Mouse (Mus musculus): ENCODE results near the gene Dhrs7b. TPM values are rescaled to one million over a fixed set of nuclear protein-coding genes. Genes with fewer than 3 reads are reported as not detected.
"Not testable (repeated sequence)": the region's sequence is repeated elsewhere in the genome, so short reads cannot be mapped to it uniquely, and the experiment has no call there.

Gene Dhrs7b
- polyA plus RNA-seq, 1 experiment from 2014 or later, result 42.7 TPM

DNA sequence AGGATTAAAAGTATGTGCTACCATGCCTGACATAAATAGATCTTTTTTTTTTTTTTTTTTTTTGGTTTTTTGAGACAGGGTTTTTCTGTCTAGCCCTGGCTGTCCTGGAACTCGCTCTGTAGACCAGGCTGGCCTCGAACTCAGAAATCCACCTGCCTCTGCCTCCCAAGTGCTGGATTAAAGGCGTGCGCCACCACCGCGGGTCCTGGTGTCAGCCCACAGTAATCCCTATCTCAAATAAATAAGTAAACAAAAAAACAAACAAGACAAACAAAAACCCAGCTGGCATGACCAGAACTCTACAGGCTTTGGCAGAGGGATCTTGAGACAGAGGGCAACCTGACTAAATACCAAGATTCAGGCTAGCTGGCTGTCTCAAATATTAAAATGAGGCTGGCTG, 18.8 kb upstream of the Dhrs7b start, which contains the start of gene Shmt1:
Gene Shmt1, minus strand, starts transcription at position 101 of the 400 bp plus-strand sequence.
- peak within 1 kb of the TSS; percentile 64 for H3K4me2 ChIP-seq
- ATAC-seq (ENCODE audit: insufficient read depth, low FRiP score, low read depth), result not testable (repeated sequence)

GRCm38 (mm10) chr11:60816398-60816797, 14.0 kb upstream of the Dhrs7b start:
- WGBS, result 65% methylated on average over 5 of the region's 5 CpGs
- H3K9me3 ChIP-seq, result no peaks in the 10 kb centered on the region
- H3K4me1 ChIP-seq, result no peaks in the 10 kb centered on the region
- no peak overlapping the region for H3K4me2 ChIP-seq
- no peak overlapping the region for H3K27ac ChIP-seq
- no peaks in the 10 kb centered on the region for H3K36me3 ChIP-seq
- no peak overlapping the region for H3K9ac ChIP-seq
- H3K4me3 ChIP-seq (replicated peaks), result no peak overlapping the region
- no peak for ATAC-seq (ENCODE audit: insufficient read depth, low FRiP score, low read depth)
- no peaks in the 10 kb centered on the region for H3K27me3 ChIP-seq (replicated peaks)

More for the DNA sequence above, 18.8 kb upstream of the Dhrs7b start, which contains the start of gene Shmt1:
- H3K9ac ChIP-seq, result 0 out of 2 replicates have a peak within 1 kb of the TSS, but pooled peaks have one; percentile 19
- peak within 1 kb of the TSS; percentile 46 for H3K4me3 ChIP-seq (replicated peaks)
- H3K9me3 ChIP-seq; H3K27me3 ChIP-seq (replicated peaks); H3K36me3 ChIP-seq: not testable (repeated sequence)
- H3K4me1 ChIP-seq, result peaks cover 15% of the 10 kb centered on the region
- peak within 1 kb of the TSS; percentile 33 for H3K27ac ChIP-seq
- WGBS, result 26% methylated on average over 6 of the region's 6 CpGs

GRCm38 (mm10) chr11:60823771-60824170, 6.7 kb upstream of the Dhrs7b start:
- H3K36me3 ChIP-seq, result no peaks in the 10 kb centered on the region
- H3K27me3 ChIP-seq (replicated peaks), result no peaks in the 10 kb centered on the region
- no peak overlapping the region for H3K9ac ChIP-seq
- no peaks in the 10 kb centered on the region for H3K9me3 ChIP-seq
- no peak overlapping the region for H3K4me3 ChIP-seq (replicated peaks)
- H3K4me2 ChIP-seq, result no peak overlapping the region
- 72% methylated on average over 2 of the region's 2 CpGs for WGBS
- H3K4me1 ChIP-seq, result no peaks in the 10 kb centered on the region
- H3K27ac ChIP-seq, result no peak overlapping the region
- ATAC-seq (ENCODE audit: insufficient read depth, low FRiP score, low read depth), result no peak

GRCm38 (mm10) chr11:60825191-60825590, 5.2 kb upstream of the Dhrs7b start:
- peak; percentile 89 for ATAC-seq (ENCODE audit: insufficient read depth, low FRiP score, low read depth)
- H3K27ac ChIP-seq, result peak overlapping the region; percentile 59
- 46% methylated on average over 3 of the region's 3 CpGs for WGBS

GRCm38 (mm10) chr11:60826700-60827099, 3.7 kb upstream of the Dhrs7b start:
- Histone ChIP-seq H3K9me3 (no peaks in the 10 kb centered on the region), H3K4me3 (replicated peaks) (no peak overlapping the region), H3K4me2 (no peak overlapping the region), H3K9ac (no peak overlapping the region), H3K27me3 (replicated peaks) (no peaks in the 10 kb centered on the region), H3K36me3 (no peaks in the 10 kb centered on the region), H3K4me1 (peaks cover 6% of the 10 kb centered on the region; the same call in 1 of the 2 replicates), H3K27ac (no peak overlapping the region)
- no peak for ATAC-seq (ENCODE audit: insufficient read depth, low FRiP score, low read depth)
- WGBS, result 65% methylated on average over 1 of the region's 1 CpGs

More at GRCm38 (mm10) chr11:60825191-60825590, 5.2 kb upstream of the Dhrs7b start:
- H3K4me3 ChIP-seq (replicated peaks), result no peak overlapping the region
- H3K4me2 ChIP-seq, result no peak overlapping the region
- no peaks in the 10 kb centered on the region for H3K36me3 ChIP-seq
- H3K27me3 ChIP-seq (replicated peaks), result no peaks in the 10 kb centered on the region
- no peaks in the 10 kb centered on the region for H3K9me3 ChIP-seq
- H3K4me1 ChIP-seq, result no peaks in the 10 kb centered on the region
- H3K9ac ChIP-seq, result 0 out of 2 replicates have a peak overlapping the region, but pooled peaks have one; percentile 9

GRCm38 (mm10) chr11:60827241-60827945, 3.0 kb upstream of the Dhrs7b start:
- Histone ChIP-seq H3K9ac (no peak overlapping the region), H3K9me3 (no peaks in the 10 kb centered on the region), H3K36me3 (no peaks in the 10 kb centered on the region), H3K4me2 (no peak overlapping the region), H3K4me3 (replicated peaks) (no peak overlapping the region), H3K27ac (no peak overlapping the region), H3K27me3 (replicated peaks) (no peaks in the 10 kb centered on the region), H3K4me1 (peaks cover 6% of the 10 kb centered on the region; the same call in 1 of the 2 replicates)
- 66% methylated on average over 4 of the region's 4 CpGs for WGBS
- ATAC-seq (ENCODE audit: insufficient read depth, low FRiP score, low read depth), result no peak

DNA sequence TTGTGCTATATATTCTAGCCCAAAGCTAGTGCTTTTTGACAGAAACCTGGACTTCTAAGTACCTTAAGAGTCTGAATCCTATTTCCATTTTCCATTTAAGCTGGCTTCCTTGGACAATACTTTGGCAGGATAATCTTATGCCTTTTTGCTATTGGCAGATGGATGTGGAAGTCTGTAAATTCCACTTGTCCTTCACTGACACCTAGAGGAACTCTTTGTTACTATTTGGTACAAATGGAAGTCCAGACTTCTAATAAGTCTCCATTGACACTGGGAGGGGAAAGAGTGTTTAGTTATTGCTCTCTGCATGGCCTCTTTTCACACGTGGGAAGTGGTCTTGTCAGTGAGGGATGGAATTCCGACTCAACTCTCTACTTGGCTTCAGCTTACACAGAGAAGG, 1.5 kb upstream of the Dhrs7b start:
- Histone ChIP-seq H3K4me2 (no peak overlapping the region), H3K27me3 (replicated peaks) (no peaks in the 10 kb centered on the region), H3K9me3 (no peaks in the 10 kb centered on the region), H3K4me1 (peaks cover 6% of the 10 kb centered on the region; the same call in 1 of the 2 replicates), H3K27ac (no peak overlapping the region), H3K4me3 (replicated peaks) (no peak overlapping the region), H3K9ac (no peak overlapping the region), H3K36me3 (no peaks in the 10 kb centered on the region)
- WGBS, result 28% methylated on average over 2 of the region's 2 CpGs
- ATAC-seq (ENCODE audit: insufficient read depth, low FRiP score, low read depth), result no peak

- Histone ChIP-seq H3K9me3 (no peaks in the 10 kb centered on the region), H3K27ac (no peak overlapping the region), H3K4me2 (no peak overlapping the region), H3K36me3 (no peaks in the 10 kb centered on the region), H3K4me3 (replicated peaks) (no peak overlapping the region), H3K27me3 (replicated peaks) (no peaks in the 10 kb centered on the region), H3K9ac (no peak overlapping the region), H3K4me1 (no peaks in the 10 kb centered on the region)
- no peak for ATAC-seq (ENCODE audit: insufficient read depth, low FRiP score, low read depth)
- 90% methylated on average over 6 of the region's 6 CpGs for WGBS
These were observed 6.5 kb downstream of the Dhrs7b start for GRCm38 (mm10) chr11:60836897-60837296.

- Histone ChIP-seq H3K9ac (no peak overlapping the region), H3K4me1 (no peaks in the 10 kb centered on the region), H3K4me2 (no peak overlapping the region), H3K27ac (no peak overlapping the region), H3K27me3 (replicated peaks) (no peaks in the 10 kb centered on the region), H3K4me3 (replicated peaks) (no peak overlapping the region), H3K36me3 (no peaks in the 10 kb centered on the region), H3K9me3 (no peaks in the 10 kb centered on the region)
- WGBS, result 81% methylated on average over 10 of the region's 10 CpGs
- ATAC-seq (ENCODE audit: insufficient read depth, low FRiP score, low read depth), result peak; percentile 43
These were observed 7.4 kb downstream of the Dhrs7b start for GRCm38 (mm10) chr11:60837644-60838406.

DNA sequence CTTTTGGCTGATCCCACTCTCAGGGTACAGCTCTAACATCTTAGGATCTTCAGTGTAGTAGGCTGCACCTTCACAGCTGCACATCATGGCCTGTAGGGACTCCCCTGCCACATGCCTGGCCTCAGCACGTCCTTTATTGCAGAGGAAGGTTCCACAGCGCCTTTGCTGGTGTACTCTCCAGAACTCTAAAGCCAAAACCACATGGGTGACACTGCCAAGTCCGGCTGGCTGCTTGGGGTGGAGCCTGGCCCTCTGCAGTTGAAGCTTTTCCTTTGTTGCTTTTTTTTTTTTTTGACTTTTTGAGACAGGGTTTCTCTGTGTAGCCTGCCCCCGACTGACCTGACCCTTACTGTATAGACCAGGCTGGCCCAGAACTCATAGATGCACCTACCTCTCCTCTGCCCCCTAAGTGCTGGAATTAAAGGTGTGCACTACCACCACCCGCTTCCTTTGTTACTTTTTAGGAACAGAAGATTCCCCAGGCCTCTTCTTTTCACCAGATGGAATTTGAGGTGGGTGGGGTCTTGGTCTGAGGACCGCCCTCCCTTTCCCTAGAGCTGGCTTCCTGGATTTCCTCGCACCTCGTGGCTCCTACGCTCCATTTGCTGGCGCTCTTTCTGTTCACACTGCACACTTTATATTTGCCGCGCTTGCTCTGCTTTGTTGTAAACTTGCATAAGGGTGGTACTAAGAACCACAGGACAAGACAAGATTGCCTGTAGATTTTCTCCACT, 11.2 kb downstream of the Dhrs7b start:
- no peak overlapping the region for H3K4me2 ChIP-seq
- 75% methylated on average over 12 of the region's 12 CpGs for WGBS

DNA sequence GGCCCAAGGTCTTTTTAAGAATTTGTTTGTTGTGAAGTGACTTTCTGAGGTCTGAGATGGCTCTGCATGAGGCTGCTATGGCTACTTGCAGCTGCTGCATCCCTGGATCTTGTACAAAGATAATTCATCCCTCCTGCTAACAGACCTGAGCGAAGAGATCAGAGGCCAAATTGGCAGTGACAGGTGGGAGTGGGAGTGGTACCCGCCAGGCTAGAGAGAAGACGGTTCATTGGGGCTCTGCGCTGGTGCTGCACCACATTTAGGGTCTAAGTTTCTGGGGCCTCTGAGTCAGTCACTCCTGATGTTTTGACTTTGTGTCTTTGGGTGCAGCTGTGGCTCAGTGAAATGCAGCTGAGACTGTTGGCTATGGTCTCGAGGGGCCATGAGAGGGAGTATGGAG, 13.0 kb downstream of the Dhrs7b start:
- ATAC-seq (ENCODE audit: insufficient read depth, low FRiP score, low read depth), result no peak
- Histone ChIP-seq H3K4me3 (replicated peaks) (no peak overlapping the region), H3K27ac (no peak overlapping the region), H3K9ac (no peak overlapping the region), H3K4me1 (no peaks in the 10 kb centered on the region), H3K36me3 (peaks cover 3% of the 10 kb centered on the region; the same call in 1 of the 2 replicates), H3K27me3 (replicated peaks) (no peaks in the 10 kb centered on the region), H3K9me3 (no peaks in the 10 kb centered on the region), H3K4me2 (no peak overlapping the region)
- 86% methylated on average over 5 of the region's 5 CpGs for WGBS

More for the DNA sequence above, 11.2 kb downstream of the Dhrs7b start:
- H3K4me3 ChIP-seq (replicated peaks), result no peak overlapping the region
- peaks cover 2% of the 10 kb centered on the region; the same call in 1 of the 2 replicates for H3K36me3 ChIP-seq
- H3K27me3 ChIP-seq (replicated peaks), result no peaks in the 10 kb centered on the region
- H3K9ac ChIP-seq, result no peak overlapping the region
- H3K9me3 ChIP-seq, result no peaks in the 10 kb centered on the region
- no peak for ATAC-seq (ENCODE audit: insufficient read depth, low FRiP score, low read depth)
- no peaks in the 10 kb centered on the region for H3K4me1 ChIP-seq
- H3K27ac ChIP-seq, result no peak overlapping the region

Measured in stomach, embryonic 15.5 days (tissue).